Mouse (Mus musculus): ENCODE measurements around the gene Ubr4. TPM values are rescaled to one million over a fixed set of nuclear protein-coding genes. Genes with fewer than 3 reads are reported as not detected.
"Not testable (repeated sequence)": the region's sequence is repeated elsewhere in the genome, so short reads cannot be mapped to it uniquely, and the experiment has no call there.

Gene Ubr4
- polyA plus RNA-seq, 1 experiment from 2014 or later, result 86.6 TPM

DNA sequence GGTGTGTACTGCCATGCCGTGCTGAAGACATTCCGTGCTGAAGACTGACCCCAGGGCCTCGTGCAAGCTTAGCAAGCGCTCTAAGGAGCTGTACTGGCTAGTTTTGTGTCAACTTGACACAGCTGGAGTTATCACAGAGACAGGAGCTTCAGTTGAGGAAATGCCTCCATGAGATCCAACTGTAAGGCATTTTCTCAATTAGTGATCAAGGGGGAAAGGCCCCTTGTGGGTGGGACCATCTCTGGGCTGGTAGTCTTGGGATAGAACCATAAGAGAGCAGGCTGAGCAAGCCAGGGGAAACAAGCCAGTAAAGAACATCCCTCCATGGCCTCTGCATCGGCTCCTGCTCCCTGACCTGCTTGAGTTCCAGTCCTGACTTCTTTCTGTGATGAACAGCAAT, 177.8 kb downstream of the Ubr4 start, which contains the start of gene Iffo2:
Iffo2 (plus strand) TSS at position 301 of the 400 bp plus-strand sequence.
- H3K27me3 ChIP-seq (ENCODE audit: control insufficient read depth, insufficient read depth, low read length); H3K9ac ChIP-seq (replicated peaks; ENCODE audit: low read depth, low read length); H3K27ac ChIP-seq (ENCODE audit: low read length); H3K4me2 ChIP-seq (replicated peaks; ENCODE audit: low read depth, low read length); ATAC-seq (ENCODE audit: insufficient number of reproducible peaks, insufficient read depth, low FRiP score, low read depth); H3K4me3 ChIP-seq (ENCODE audit: low read depth, low read length); H3K9me3 ChIP-seq (ENCODE audit: control insufficient read depth, low read depth, low read length); H3K36me3 ChIP-seq (ENCODE audit: control insufficient read depth, insufficient read depth, low read length); H3K4me1 ChIP-seq (ENCODE audit: control insufficient read depth, insufficient read depth, low read length): not testable (repeated sequence)
- 81% methylated on average over 5 of the region's 5 CpGs for WGBS

DNA sequence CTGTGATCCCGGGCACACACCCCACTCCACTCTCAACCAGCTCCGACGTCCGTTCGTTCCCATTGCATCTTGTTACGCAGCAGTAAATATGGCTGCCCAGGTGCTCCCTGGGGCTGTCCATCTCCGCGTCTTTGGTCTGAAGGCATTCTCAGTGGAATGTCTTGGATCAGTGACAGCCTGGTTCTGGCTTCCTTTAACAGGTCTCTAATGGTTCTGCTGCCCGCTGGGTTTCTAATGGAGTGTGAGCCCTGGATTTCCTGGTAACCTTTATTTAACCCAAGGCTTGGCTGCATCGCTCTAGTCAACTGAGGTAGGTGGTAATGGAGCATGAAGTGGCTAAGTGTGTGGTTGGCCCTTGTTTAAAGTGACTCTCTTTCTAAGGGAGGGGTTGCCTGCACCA, 179.7 kb downstream of the Ubr4 start:
- no peak overlapping the region for H3K4me3 ChIP-seq (ENCODE audit: low read depth, low read length)
- H3K9me3 ChIP-seq (ENCODE audit: control insufficient read depth, low read depth, low read length), result no peaks in the 10 kb centered on the region
- H3K36me3 ChIP-seq (ENCODE audit: control insufficient read depth, insufficient read depth, low read length), result no peaks in the 10 kb centered on the region
- no peak overlapping the region for H3K4me2 ChIP-seq (replicated peaks; ENCODE audit: low read depth, low read length)
- no peaks in the 10 kb centered on the region for H3K27me3 ChIP-seq (ENCODE audit: control insufficient read depth, insufficient read depth, low read length)
- WGBS, result 87% methylated on average over 10 of the region's 10 CpGs
- no peak overlapping the region for H3K27ac ChIP-seq (ENCODE audit: low read length)
- ATAC-seq (ENCODE audit: insufficient number of reproducible peaks, insufficient read depth, low FRiP score, low read depth), result no peak
- no peak overlapping the region for H3K9ac ChIP-seq (replicated peaks; ENCODE audit: low read depth, low read length)
- H3K4me1 ChIP-seq (ENCODE audit: control insufficient read depth, insufficient read depth, low read length), result peaks cover 15% of the 10 kb centered on the region; the same call in 1 of the 2 replicates

DNA sequence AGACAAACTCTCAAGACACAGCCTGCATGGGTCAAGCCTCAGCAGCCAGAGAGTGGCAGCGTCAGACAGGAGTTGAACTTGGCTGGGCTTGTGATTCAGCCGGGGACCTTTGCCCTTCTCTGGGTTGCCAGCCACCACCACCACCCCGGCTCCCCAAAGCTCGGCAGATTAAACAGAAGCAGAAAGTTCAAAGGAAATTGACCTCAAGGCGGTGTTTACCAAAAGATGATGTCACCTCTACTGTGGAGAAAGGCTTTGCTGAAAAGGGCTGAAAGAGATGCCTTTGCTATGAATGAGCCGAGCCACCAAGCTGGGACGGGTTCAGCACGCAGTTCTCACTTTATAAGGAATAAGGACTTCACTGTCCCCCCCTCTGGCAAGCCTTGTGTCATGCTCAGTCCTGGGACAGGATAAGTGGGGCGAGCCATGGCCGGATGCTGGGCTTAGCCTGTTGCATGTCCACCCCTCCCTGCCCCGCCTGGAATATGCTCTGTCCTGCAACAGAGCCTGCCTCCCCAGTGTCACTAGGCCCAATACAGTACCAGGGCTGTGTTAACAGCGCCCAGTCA, 182.8 kb downstream of the Ubr4 start:
- Histone ChIP-seq H3K4me3 (ENCODE audit: low read depth, low read length) (no peak overlapping the region), H3K27me3 (ENCODE audit: control insufficient read depth, insufficient read depth, low read length) (no peaks in the 10 kb centered on the region), H3K9ac (replicated peaks; ENCODE audit: low read depth, low read length) (no peak overlapping the region), H3K9me3 (ENCODE audit: control insufficient read depth, low read depth, low read length) (no peaks in the 10 kb centered on the region), H3K4me1 (ENCODE audit: control insufficient read depth, insufficient read depth, low read length) (peaks cover 15% of the 10 kb centered on the region; the same call in 1 of the 2 replicates), H3K27ac (ENCODE audit: low read length) (peak overlapping the region; percentile 78; the same call in 1 of the 2 replicates), H3K36me3 (ENCODE audit: control insufficient read depth, insufficient read depth, low read length) (no peaks in the 10 kb centered on the region), H3K4me2 (replicated peaks; ENCODE audit: low read depth, low read length) (no peak overlapping the region)
- WGBS, result 28% methylated on average over 12 of the region's 12 CpGs
- ATAC-seq (ENCODE audit: insufficient number of reproducible peaks, insufficient read depth, low FRiP score, low read depth), result peak; percentile 76

DNA sequence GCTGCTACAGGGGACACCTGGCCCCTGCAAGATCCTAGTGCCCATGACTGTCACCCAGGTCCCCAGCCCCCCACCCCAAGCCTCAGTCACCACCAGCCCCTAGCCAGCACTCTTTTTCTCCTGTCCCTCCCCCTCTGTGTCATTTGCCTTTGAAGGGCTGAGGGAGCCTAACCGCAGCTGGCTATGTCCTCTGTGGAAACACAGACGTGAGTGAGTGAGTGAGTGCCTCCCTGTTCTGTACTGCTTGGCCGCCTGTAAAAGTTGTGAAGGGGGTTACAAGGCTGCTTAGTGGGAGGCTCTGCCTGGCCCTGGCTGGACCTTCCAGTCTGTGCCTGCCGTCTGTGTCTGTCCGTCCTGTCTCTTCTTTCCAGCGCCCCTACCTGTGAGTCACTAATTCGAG, 183.3 kb downstream of the Ubr4 start:
- Histone ChIP-seq H3K4me1 (ENCODE audit: control insufficient read depth, insufficient read depth, low read length) (peaks cover 15% of the 10 kb centered on the region; the same call in 1 of the 2 replicates), H3K4me3 (ENCODE audit: low read depth, low read length) (no peak overlapping the region), H3K27ac (ENCODE audit: low read length) (peak overlapping the region; percentile 78; the same call in 1 of the 2 replicates), H3K9me3 (ENCODE audit: control insufficient read depth, low read depth, low read length) (no peaks in the 10 kb centered on the region), H3K36me3 (ENCODE audit: control insufficient read depth, insufficient read depth, low read length) (no peaks in the 10 kb centered on the region), H3K27me3 (ENCODE audit: control insufficient read depth, insufficient read depth, low read length) (no peaks in the 10 kb centered on the region), H3K4me2 (replicated peaks; ENCODE audit: low read depth, low read length) (no peak overlapping the region), H3K9ac (replicated peaks; ENCODE audit: low read depth, low read length) (no peak overlapping the region)
- 50% methylated on average over 7 of the region's 7 CpGs for WGBS
- peak; percentile 39; the same call in 1 of the 2 replicates for ATAC-seq (ENCODE audit: insufficient number of reproducible peaks, insufficient read depth, low FRiP score, low read depth)

DNA sequence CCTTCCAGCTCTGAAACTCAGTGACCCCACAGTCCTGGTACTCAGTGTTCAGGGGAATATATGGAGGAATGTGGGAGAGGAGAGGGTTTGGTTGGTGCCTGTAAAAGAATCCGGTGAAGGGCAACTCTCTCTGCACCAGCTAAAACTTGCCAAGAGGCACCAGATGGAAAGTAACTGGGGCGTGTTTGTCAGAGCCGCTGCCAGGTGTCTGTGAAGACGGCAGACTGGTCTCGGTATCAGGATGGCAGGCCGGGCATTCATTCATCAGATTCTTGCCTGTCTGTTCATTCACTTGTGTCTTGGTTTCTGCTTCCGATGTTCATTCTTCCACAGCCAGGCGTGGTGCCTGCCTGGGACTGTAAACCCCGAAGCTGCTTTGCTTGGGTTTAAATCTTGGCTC, 184.3 kb downstream of the Ubr4 start:
- H3K9me3 ChIP-seq (ENCODE audit: control insufficient read depth, low read depth, low read length), result no peaks in the 10 kb centered on the region
- WGBS, result 84% methylated on average over 9 of the region's 9 CpGs
- H3K36me3 ChIP-seq (ENCODE audit: control insufficient read depth, insufficient read depth, low read length), result no peaks in the 10 kb centered on the region
- no peak overlapping the region for H3K27ac ChIP-seq (ENCODE audit: low read length)
- no peak overlapping the region for H3K9ac ChIP-seq (replicated peaks; ENCODE audit: low read depth, low read length)
- ATAC-seq (ENCODE audit: insufficient number of reproducible peaks, insufficient read depth, low FRiP score, low read depth), result no peak
- no peaks in the 10 kb centered on the region for H3K27me3 ChIP-seq (ENCODE audit: control insufficient read depth, insufficient read depth, low read length)
- H3K4me1 ChIP-seq (ENCODE audit: control insufficient read depth, insufficient read depth, low read length), result peaks cover 15% of the 10 kb centered on the region; the same call in 1 of the 2 replicates
- no peak overlapping the region for H3K4me2 ChIP-seq (replicated peaks; ENCODE audit: low read depth, low read length)
- H3K4me3 ChIP-seq (ENCODE audit: low read depth, low read length), result no peak overlapping the region

Small RNA genes lying within 50 kb of the gene (microRNA-seq; reads per million reads assigned to microRNA genes)
- gene Gm24245 (0.78 reads per million), gene Gm25732 (not detected)

Other genes with a start within 250 kb of the Ubr4 start
- 477 and 482 TPM in 2 replicates for gene Minos1, start 221.5 kb upstream of the Ubr4 start, polyA plus RNA-seq (2014; fragmentation: Nextera tagmentation; extraction: Ambion mirVana)
- 280 and 301 TPM in 2 replicates for gene Capzb, start 159.7 kb upstream of the Ubr4 start, polyA plus RNA-seq (2014; fragmentation: Nextera tagmentation; extraction: Ambion mirVana)
- 9.5 and 13.7 TPM in 2 replicates for gene Pqlc2, start 41.9 kb upstream of the Ubr4 start, polyA plus RNA-seq (2014; fragmentation: Nextera tagmentation; extraction: Ambion mirVana)
- 107 and 108 TPM in 2 replicates for gene Akr7a5, start 41.9 kb upstream of the Ubr4 start, polyA plus RNA-seq (2014; fragmentation: Nextera tagmentation; extraction: Ambion mirVana)
- gene Mrto4, start within 50 bp of the Ubr4 start, polyA plus RNA-seq (2014; fragmentation: Nextera tagmentation; extraction: Ambion mirVana), result 94.0 and 96.9 TPM in 2 replicates
- 22.4 and 24.5 TPM in 2 replicates for gene Emc1, start within 50 bp of the Ubr4 start, polyA plus RNA-seq (2014; fragmentation: Nextera tagmentation; extraction: Ambion mirVana)
- 5.7 and 6.1 TPM in 2 replicates for gene Iffo2, start 177.9 kb downstream of the Ubr4 start, polyA plus RNA-seq (2014; fragmentation: Nextera tagmentation; extraction: Ambion mirVana)

Data from stomach, embryonic 14.5 days (tissue).